Mouse (Mus musculus) thymus, adult 2 months (tissue): ENCODE measurements around the gene Wdfy3.

Experiments used
- CTCF ChIP-seq: fragments of 200-500 bp; IDR thresholded peaks from 2 replicates; pipeline ENCODE4 v1.5.1; 2012; ENCODE audit warnings: mild to moderate bottlenecking, control low read depth, low read length, moderate library complexity, borderline replicate concordance; ENCODE audit not compliant: control insufficient read depth, poor library complexity, insufficient read depth; ENCODE audit errors: extremely low read depth
- POLR2A ChIP-seq: fragments of 200-500 bp; IDR thresholded peaks from 2 replicates; pipeline ENCODE4 v1.6.1; 2012; ENCODE audit warnings: mild to moderate bottlenecking, low read length, control low read depth, moderate library complexity; ENCODE audit not compliant: control insufficient read depth, poor library complexity, insufficient read depth; ENCODE audit errors: extremely low read depth

- TF ChIP-seq POLR2A, result no peak
- TF ChIP-seq CTCF, result no peak
Measured at GRCm38 (mm10) chr5:101996036-101996735, 73.5 kb downstream of the Wdfy3 start.
